Mouse (Mus musculus) heart, embryonic 11.5 days (tissue): ENCODE data around the gene 1520401A03Rik. TPM values are rescaled to one million over a fixed set of nuclear protein-coding genes. Genes with fewer than 3 reads are reported as not detected.

Source experiments
- ATAC-seq: fragments of 200-750 bp; cut with Nextera tagmentation; replicated peaks from 2 replicates; pipeline ENCODE4 v1.8.0; 2017; ENCODE audit warnings: moderate library complexity; ENCODE audit not compliant: insufficient number of reproducible peaks, low FRiP score, low TSS enrichment
- H3K27ac ChIP-seq: fragments of 300-500 bp; sonication (generic); 2 replicates; pipeline ENCODE4 v1.5.1; 2014; ENCODE audit warnings: mild to moderate bottlenecking, low read depth, low read length
- H3K27me3 ChIP-seq: fragments of 300-500 bp; sonication (generic); 2 replicates; pipeline ENCODE4 v1.6.1; 2014; ENCODE audit warnings: mild to moderate bottlenecking, low read length, mixed read lengths; ENCODE audit not compliant: control insufficient read depth, insufficient read depth
- H3K36me3 ChIP-seq: fragments of 300-500 bp; sonication (generic); 2 replicates; pipeline ENCODE4 v1.6.1; 2014; ENCODE audit warnings: mild to moderate bottlenecking, low read length, moderate library complexity, mixed read lengths; ENCODE audit not compliant: control insufficient read depth, insufficient read depth
- H3K4me1 ChIP-seq: fragments of 300-500 bp; sonication (generic); 2 replicates; pipeline ENCODE4 v1.6.1; 2014; ENCODE audit warnings: low read length; ENCODE audit not compliant: control insufficient read depth, insufficient read depth
- H3K4me2 ChIP-seq: fragments of 300-500 bp; sonication (generic); 2 replicates; pipeline ENCODE4 v1.6.1; 2014; ENCODE audit warnings: mild to moderate bottlenecking, moderate library complexity
- H3K4me3 ChIP-seq: fragments of 300-500 bp; sonication (generic); 2 replicates; pipeline ENCODE4 v1.5.1; 2014; ENCODE audit warnings: low read depth, low read length
- H3K9ac ChIP-seq: fragments of 300-500 bp; sonication (generic); 2 replicates; pipeline ENCODE4 v1.6.1; 2014; ENCODE audit warnings: mild to moderate bottlenecking, low read depth, low read length, moderate library complexity
- H3K9me3 ChIP-seq: fragments of 300-500 bp; sonication (generic); replicated peaks from 2 replicates; pipeline ENCODE4 v1.6.1; 2016; ENCODE audit warnings: low read length; ENCODE audit not compliant: control insufficient read depth
- WGBS: fragments of 180-500 bp; shearing (Covaris S2); extraction: QIAGEN DNeasy Blood & Tissue Kit; methylation state at CpG from one replicate; pipeline ENCODE4 v1.1.7; 2014; ENCODE audit not compliant: insufficient replicate concordance; 5-methylcytosine and 5-hydroxymethylcytosine counted together
- polyA plus RNA-seq: library from polyadenylated mRNA; unstranded; fragments of >200 nt; fragmentation: Nextera tagmentation; extraction: Ambion mirVana; gene quantifications from 2 replicates; pipeline ENCODE4 v1.2.1, GENCODE M21; 2014

The 1520401A03Rik gene
- polyA plus RNA-seq, 1 experiment from 2014 or later, result 0.16 TPM

DNA sequence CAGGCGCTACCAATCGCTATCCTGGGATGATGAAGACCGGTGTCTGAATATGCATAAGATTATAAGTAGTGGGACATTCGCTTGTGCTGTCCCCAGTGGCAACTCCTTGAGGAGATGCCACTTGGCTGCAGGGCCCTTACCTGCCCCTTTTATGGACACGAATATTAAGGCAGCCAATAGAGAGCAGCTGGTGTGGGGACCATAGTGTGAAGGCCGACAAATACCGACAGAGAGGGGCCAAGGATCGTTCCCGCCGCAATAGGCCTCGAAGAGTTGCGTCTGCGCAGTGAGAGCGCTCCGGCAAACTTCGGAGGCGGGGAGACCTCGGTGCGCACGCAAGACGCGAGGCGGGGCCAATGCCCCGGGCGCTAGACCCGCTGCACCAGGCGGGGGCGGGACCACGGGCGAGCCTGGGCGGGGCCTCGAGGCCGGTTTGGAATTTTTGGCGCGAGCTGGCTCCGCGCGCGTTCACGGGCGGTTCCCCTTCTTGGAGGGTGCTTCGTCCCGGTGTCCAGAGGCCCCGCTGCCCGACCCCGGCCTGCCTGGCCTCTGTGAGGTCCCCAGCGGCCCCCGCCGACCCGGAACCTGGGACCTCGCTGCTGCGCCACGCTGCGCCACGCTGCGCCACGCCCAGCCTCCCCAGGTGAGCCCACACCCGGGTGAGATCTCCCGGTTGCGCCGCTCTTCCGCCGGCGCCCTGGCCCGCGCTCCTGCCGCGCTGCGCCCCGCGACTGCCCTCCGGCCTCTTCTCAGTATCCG is 3.6 kb upstream of the 1520401A03Rik start, which contains the start of gene Pkmyt1:
Gene Pkmyt1 (plus strand): TSS at position 338 of the 759 bp plus-strand sequence.
- WGBS, result 1% methylated on average over 70 of the region's 73 CpGs
- ATAC-seq, result peak; percentile 94

DNA sequence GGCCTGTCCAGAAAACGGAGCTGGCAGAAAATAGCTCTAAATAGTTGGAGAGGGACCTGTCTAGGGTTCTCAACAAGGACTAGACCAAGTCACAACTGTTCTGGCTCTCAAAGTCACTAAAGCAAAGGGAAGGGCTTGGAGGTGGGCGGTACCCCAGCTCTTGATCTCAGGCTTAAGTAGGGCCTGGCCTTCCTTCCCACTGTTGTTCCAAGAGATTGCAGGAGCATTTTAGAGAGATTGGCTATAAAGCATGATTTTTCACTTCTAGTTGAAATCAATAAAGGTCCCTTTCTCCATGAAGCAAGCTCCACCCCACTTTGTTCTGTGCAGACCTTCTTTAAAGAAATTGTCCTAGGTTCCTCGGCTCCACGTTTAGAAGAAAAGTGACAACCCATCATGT is 2.9 kb upstream of the 1520401A03Rik start:
- 61% methylated on average over 4 of the region's 4 CpGs for WGBS
- Histone ChIP-seq H3K9ac (peak overlapping the region; percentile 89; the same call in 1 of the 2 replicates), H3K4me2 (peak overlapping the region; percentile 77), H3K9me3 (no peaks in the 10 kb centered on the region), H3K27me3 (peaks cover 3% of the 10 kb centered on the region; the same call in 1 of the 2 replicates), H3K27ac (peak overlapping the region; percentile 95), H3K4me1 (peaks cover 3% of the 10 kb centered on the region; the same call in 1 of the 2 replicates), H3K36me3 (no peaks in the 10 kb centered on the region), H3K4me3 (peak overlapping the region; percentile 90)
- ATAC-seq, result no peak

More for the DNA sequence above, 3.6 kb upstream of the 1520401A03Rik start, which contains the start of gene Pkmyt1:
- H3K27me3 ChIP-seq, result no peaks in the 10 kb centered on the region
- H3K36me3 ChIP-seq, result no peaks in the 10 kb centered on the region
- H3K4me2 ChIP-seq, result peak within 1 kb of the TSS; percentile 77
- peak within 1 kb of the TSS; percentile 95 for H3K27ac ChIP-seq
- no peaks in the 10 kb centered on the region for H3K9me3 ChIP-seq
- H3K4me3 ChIP-seq, result peak within 1 kb of the TSS; percentile 90
- H3K9ac ChIP-seq, result peak within 1 kb of the TSS; percentile 89
- H3K4me1 ChIP-seq, result peaks cover 3% of the 10 kb centered on the region; the same call in 1 of the 2 replicates

DNA sequence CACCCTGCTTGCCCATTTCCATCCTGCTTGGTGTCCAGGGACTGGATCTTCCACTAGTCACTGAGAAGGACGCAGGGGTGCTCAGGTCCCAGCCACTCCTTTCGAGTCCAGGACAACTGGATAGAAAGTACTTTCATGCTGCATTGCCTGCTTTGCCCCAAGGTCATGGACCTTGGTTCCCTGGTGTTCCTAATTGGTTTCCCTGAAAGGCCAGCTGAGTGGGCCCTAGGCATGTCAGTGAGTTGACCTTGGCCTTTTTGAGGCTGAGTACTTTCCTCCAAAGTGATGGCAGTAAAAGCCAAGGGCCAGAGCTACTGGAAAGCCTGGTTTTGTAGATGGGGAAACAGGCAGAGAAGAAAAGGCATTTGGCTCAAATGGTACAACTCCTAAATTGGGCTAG is 697 bp downstream of the 1520401A03Rik start:
- H3K9me3 ChIP-seq, result no peaks in the 10 kb centered on the region
- WGBS, result 85% methylated on average over 2 of the region's 2 CpGs
- no peak overlapping the region for H3K27ac ChIP-seq
- no peak for ATAC-seq
- H3K36me3 ChIP-seq, result no peaks in the 10 kb centered on the region
- H3K4me2 ChIP-seq, result no peak overlapping the region
- H3K27me3 ChIP-seq, result peaks cover 7% of the 10 kb centered on the region; the same call in 1 of the 2 replicates
- H3K9ac ChIP-seq, result no peak overlapping the region
- H3K4me1 ChIP-seq, result peaks cover 3% of the 10 kb centered on the region; the same call in 1 of the 2 replicates
- H3K4me3 ChIP-seq, result no peak overlapping the region

DNA sequence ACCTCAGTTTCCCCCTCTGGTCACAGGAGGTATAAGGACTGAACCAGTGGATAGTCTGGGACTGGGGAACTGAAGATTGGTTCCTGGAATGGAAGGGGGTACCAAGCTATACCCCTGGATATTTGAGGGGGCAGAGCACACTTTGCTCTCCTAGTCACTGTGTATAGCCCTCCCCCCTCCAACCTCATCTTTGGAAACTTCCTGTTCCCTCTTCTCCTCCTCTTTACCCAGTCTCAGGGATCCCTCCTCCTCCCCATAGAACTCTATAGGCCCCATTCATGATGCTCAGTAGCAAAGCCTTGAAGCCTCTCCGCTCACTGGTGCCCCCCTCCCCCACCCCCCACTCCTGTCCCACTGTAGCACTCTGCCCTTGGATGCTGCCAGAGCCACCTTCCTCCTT is 3.1 kb downstream of the 1520401A03Rik start:
- H3K36me3 ChIP-seq, result no peaks in the 10 kb centered on the region
- no peaks in the 10 kb centered on the region for H3K4me1 ChIP-seq
- H3K9me3 ChIP-seq, result no peaks in the 10 kb centered on the region
- WGBS, result 36% methylated on average over 1 of the region's 1 CpGs
- no peak for ATAC-seq
- H3K4me2 ChIP-seq, result no peak overlapping the region
- no peak overlapping the region for H3K4me3 ChIP-seq
- H3K27ac ChIP-seq, result no peak overlapping the region
- peaks cover 10% of the 10 kb centered on the region; the same call in 1 of the 2 replicates for H3K27me3 ChIP-seq
- no peak overlapping the region for H3K9ac ChIP-seq

DNA sequence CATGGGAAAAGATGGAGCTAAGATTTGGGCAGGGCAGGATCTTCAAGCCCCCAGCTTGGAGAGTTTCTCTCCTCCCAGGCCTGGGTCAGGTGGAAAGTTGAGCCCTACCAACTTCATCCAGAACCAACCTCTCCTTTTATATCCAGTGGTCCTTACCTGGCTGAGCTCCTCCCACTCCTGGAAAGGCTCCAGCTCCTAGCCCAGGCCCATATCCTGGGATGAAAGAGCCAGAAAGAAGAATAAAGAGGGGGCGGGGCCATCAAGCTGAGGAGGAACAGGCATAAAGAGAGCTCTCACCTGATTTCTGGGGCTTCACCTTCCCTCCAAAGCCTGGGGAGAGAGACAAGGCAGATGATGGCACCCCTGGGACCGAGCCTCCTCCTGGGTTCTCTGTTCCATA is 5.6 kb downstream of the 1520401A03Rik start:
- 50% methylated on average over 2 of the region's 2 CpGs for WGBS

DNA sequence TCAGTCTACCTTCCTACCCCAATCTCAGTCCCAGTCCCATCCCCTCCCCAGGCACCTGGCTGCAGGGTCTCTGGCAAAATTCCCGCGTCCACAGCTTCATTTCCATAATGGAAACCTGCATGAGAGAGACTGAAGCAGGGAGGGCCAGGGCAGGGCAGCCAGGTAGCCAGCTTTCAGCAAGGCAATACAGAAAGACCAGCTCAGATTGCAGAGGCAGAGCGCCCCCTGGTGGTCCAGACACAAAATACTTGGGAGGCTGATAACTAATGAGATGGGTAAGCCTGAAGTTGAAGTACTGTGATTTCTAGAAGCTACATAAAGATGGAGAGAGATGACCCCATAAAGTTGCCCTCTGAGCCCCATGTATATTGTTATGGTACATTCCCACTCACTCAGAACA is 16.4 kb downstream of the 1520401A03Rik start:
- Histone ChIP-seq H3K9me3 (no peaks in the 10 kb centered on the region), H3K27me3 (peaks cover 27% of the 10 kb centered on the region), H3K36me3 (no peaks in the 10 kb centered on the region), H3K4me3 (no peak overlapping the region), H3K4me1 (no peaks in the 10 kb centered on the region), H3K4me2 (no peak overlapping the region), H3K27ac (no peak overlapping the region), H3K9ac (no peak overlapping the region)
- no peak for ATAC-seq
- 0% methylated on average over 3 of the region's 3 CpGs for WGBS

More for the DNA sequence above, 5.6 kb downstream of the 1520401A03Rik start:
- Histone ChIP-seq H3K36me3 (no peaks in the 10 kb centered on the region), H3K4me1 (no peaks in the 10 kb centered on the region), H3K4me3 (no peak overlapping the region), H3K27me3 (peaks cover 10% of the 10 kb centered on the region; the same call in 1 of the 2 replicates), H3K27ac (no peak overlapping the region), H3K9me3 (no peaks in the 10 kb centered on the region), H3K9ac (no peak overlapping the region), H3K4me2 (no peak overlapping the region)
- no peak for ATAC-seq

DNA sequence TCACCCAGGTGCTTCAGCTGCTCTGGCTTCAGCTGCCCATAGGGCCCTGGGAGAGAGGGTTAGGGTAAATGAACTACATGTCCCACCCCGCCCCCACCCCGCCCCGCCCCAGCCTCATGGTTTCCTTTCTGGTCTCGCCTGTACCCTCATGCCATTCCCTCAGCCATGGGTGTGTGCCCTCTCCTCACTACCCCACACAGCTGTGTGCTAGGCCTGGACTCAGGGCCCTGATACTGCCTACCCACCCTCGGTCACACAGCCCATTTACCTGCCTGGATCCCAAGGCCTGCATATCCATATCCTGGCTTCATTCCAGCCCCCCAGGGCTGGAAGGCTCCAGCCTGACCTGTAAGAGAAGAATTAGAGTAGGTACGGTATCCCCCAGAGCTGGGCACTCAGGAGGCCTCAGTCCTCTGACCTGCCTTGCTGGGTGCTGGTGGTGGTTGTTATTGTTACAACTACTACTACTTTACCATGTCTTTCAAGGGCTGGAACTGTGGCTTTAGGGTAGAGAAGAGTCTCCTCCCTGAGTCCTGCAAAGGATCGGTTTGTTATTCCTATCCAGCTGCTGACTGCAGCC is 17.0 kb downstream of the 1520401A03Rik start:
- H3K9me3 ChIP-seq, result no peaks in the 10 kb centered on the region
- H3K4me2 ChIP-seq, result no peak overlapping the region
- H3K4me3 ChIP-seq, result no peak overlapping the region
- H3K27ac ChIP-seq, result no peak overlapping the region
- no peaks in the 10 kb centered on the region for H3K36me3 ChIP-seq
- H3K27me3 ChIP-seq, result peaks cover 30% of the 10 kb centered on the region
- no peak for ATAC-seq
- no peaks in the 10 kb centered on the region for H3K4me1 ChIP-seq
- H3K9ac ChIP-seq, result no peak overlapping the region
- 76% methylated on average over 7 of the region's 7 CpGs for WGBS

DNA sequence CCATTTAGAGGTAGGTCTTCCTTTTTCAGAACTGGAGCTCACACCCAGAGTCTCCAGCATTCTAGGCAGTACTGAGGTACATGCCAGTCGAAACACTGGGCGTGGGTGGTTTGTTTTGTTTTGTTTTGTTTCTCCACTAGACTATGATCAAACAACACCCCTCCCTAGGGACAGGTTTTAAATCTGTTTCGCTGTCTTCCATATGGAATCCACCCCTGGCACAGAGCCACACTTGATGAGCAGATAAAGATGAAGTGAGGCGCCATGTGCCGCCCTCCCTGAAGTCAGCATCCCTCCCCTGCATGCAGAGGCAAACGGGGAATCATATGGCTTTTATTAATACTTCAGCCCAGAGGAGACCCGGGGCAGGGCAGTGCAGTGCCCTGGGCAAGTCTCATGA is 17.8 kb downstream of the 1520401A03Rik start:
- Histone ChIP-seq H3K9me3 (no peaks in the 10 kb centered on the region), H3K36me3 (no peaks in the 10 kb centered on the region), H3K4me3 (no peak overlapping the region), H3K27ac (no peak overlapping the region), H3K4me2 (no peak overlapping the region), H3K9ac (no peak overlapping the region), H3K4me1 (no peaks in the 10 kb centered on the region), H3K27me3 (peaks cover 32% of the 10 kb centered on the region)
- WGBS, result 58% methylated on average over 7 of the region's 7 CpGs
- ATAC-seq, result no peak
